Mouse (Mus musculus) cerebellum, adult 8-10 months (tissue): ENCODE measurements around the gene Rpp14.

Experiments used
- DNase-seq: peaks from one replicate; pipeline ENCODE4 v3.0.0; 2022

The Rpp14 gene

DNA sequence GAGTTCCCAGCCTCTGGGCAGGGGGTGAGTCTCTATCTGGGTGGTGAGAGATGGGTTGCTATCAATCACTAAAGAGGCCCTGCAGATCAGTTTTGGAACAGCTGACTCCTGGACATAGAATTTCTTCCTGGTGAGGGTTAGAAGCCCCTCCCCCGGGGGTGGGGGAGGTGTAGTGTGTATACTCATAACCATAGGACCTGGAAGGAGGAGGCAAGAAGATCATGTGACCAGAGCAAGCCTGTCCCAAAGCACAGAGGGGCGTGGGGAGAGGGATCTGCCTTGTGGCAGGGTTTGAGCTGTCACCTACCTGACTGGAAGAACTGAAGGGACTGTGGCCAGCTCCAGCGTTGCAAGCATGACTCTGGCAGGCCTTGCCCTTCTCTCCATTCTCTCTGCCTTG is 18.1 kb upstream of the Rpp14 start:
- DNase-seq: no peak

DNA sequence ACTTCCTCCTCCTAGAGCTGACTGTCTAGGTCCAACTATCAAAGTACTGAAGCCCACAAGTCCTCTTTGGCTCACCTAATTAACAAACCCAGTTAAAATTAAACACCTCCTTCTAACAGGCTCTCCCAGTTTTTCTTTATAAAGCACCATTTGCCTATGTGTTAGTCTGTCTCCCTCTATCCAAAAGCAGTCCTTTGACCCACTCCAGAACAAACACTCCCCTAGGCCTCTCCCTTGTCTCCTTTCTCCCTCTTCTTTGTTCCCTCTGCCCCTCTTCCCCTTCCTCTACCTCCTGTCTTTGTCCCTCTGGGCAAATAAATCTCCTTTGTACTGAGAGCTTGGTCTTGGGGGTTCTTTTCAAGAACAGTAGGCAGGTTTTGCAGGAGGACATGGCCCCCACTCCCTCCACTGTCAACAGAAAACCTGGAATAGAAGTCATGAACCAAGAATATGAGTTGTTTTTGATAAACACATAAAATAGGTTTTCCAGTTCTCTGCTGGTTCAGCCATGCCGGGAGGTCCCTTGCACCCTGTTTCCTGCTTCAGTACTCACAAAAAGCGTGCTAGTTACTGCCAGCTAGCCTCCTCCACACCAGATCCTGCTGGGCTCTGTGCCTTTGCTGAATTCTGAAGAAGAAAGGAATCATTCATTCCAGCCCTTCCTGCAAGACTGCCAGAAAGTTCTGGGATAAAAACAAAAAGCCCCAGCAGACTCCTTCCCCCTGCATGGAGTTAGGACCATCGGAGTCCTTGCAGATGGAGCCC is 17.4 kb upstream of the Rpp14 start:
- DNase-seq: no peak

DNA sequence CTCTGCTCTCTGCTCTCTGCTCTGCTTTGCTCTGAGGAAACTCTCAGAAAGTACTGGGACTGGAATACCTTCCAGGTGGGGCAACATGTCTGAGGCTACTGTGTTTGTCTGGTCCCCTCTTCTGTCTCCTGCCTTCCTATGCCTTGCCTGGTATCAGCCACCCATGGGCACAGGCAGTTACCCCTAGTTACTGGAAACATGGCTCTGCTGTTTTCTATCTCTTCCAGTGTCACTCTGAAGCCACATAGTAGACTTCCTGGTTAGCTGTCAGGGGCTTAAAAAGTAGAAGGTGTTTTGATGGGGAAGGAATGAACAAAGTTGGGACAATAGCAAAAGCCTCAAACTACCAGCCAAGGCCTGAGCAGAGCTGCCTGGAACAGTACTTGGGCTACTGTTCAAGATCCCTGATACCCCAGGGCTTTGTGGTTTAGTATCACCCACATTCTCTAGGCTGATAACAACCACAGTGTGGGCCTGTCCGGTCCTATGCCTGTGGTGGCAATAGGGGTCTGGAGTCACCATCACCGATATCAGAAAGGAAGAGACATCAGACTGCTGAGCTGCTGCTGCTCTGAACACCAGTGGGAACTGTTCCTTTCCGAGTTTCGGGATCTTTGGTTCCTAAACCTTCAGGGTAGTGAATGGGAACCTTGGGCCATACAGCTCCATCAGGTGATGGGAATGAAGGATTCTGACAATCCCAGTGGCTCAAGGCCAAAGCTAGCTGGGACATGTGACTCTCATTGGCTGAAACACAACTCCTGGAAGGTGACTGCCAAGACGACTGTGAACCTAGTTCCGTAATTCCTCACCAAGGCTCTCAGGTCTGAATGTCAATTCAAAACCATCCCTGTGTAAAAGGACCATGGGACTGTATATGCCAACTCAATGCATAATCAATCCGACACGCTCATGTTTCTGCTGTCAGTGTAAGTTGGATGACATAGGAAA is 16.1 kb upstream of the Rpp14 start:
- DNase-seq: no peak

- no peak for DNase-seq
Measured at GRCm38 (mm10) chr14:8080718-8081117, 551 bp downstream of the Rpp14 start.

DNA sequence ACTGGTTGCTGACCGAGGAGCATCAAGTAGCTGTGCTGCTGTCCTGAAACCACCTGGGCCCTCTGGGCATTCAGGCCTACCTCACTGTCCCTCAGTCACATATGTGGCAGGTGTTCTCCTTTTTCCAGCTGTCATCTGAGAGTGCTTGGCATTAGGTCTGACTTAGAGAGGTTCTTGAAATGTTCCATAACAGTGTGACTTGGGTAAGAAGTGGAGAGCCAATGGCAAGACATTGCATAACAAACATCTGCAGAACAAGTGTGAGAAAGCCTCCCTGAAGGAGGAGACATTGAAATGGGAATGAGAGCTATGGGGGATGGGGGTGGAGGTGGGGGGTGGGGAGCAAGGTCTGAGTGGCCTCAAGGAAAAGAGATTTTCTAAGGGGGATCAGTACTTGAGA is 2.8 kb downstream of the Rpp14 start:
- no peak for DNase-seq

DNA sequence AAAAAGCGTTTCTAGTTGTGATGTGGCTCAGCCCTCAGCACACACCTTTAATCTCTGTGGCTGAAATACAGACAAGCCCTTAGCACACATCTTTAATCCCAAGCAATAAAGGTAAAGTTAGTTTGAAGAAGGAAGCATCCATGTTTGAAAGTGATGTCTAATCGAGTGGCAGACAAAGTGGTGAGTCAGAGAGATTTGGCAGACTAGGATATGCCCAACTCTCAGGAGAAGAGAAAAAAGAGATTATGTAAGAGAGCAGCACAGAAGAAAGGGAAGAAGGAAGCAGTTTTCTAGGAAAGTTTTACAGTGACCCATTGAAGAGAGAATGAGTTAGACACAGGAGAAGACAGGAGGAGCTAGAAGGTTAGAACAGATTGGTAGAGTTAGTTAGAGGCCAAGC is 8.8 kb downstream of the Rpp14 start:
- no peak for DNase-seq

- no peak for DNase-seq
Measured at GRCm38 (mm10) chr14:8092573-8092972, 12.4 kb downstream of the Rpp14 start.

- DNase-seq: no peak
Measured at GRCm38 (mm10) chr14:8093427-8093826, 13.3 kb downstream of the Rpp14 start.

- DNase-seq: no peak
Measured at GRCm38 (mm10) chr14:8094931-8095561, 14.9 kb downstream of the Rpp14 start.

DNA sequence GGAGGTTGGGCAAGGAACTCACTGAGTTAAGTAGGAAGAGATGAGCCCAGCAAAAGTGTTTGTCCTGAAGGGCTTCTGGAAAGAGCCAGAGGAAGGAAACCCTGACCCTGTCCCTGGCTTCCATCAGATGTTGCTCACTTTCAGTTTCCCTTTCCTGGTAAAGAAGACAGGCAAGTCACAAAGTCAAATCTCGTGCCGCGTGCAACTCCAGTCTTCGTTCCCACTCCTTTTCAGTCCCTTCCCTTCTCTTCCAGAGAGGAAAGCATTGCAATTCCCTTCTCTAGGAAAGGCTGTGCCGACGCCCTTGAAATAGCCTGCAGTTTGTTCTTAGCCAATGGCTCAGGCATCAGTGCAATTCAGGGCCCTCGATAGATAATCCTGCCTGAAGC is 15.4 kb downstream of the Rpp14 start:
- no peak for DNase-seq

GRCm38 (mm10) chr14:8097978-8098686 is 18.0 kb downstream of the Rpp14 start, which contains the start of gene Pxk:
TSS of gene Pxk (plus strand) at chr14:8098211.
- DNase-seq: peak; percentile 92

GRCm38 (mm10) chr14:8098687-8098995 is 18.5 kb downstream of the Rpp14 start:
- no peak for DNase-seq

DNA sequence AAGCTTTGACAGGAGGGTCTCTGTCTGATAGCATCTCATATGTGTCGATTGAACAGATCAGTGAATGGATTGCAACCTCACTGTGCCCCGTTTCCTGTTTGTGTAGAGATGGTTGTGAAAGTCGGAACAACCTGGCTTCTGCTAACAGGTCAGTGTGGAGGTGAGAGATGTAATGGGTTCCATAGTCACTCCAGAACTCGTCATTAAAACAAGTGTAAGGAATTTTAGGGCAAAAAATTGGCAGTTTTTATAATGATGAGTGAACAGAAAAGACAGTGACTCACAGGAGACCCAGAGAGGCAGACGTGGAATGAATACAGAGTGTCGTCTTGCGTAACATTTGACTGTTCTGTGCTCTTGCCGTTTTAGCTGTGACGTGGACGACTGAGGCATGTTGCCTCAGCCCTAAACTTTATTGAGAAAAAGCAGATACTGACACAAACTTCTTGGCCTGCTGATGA is 19.4 kb downstream of the Rpp14 start:
- no peak for DNase-seq

DNA sequence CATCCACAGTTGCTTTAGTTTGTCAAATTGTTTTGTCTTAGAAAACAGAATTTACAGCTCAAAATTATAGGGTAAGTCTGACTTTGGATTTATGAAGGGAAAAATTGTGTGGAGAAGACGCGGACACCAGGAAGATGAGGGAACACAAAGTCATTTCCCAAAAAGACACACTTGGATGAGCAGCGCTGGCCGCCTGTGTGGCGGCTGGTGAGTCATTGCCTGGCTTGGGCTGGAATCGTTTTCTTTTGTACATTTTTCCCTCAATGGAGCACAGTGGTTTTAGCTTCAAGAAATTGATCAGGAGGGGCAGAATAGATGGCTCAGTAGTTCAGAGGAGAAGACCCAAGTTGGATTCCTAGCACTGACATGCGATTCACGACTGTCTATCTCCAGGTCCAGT is 21.7 kb downstream of the Rpp14 start:
- no peak for DNase-seq

DNA sequence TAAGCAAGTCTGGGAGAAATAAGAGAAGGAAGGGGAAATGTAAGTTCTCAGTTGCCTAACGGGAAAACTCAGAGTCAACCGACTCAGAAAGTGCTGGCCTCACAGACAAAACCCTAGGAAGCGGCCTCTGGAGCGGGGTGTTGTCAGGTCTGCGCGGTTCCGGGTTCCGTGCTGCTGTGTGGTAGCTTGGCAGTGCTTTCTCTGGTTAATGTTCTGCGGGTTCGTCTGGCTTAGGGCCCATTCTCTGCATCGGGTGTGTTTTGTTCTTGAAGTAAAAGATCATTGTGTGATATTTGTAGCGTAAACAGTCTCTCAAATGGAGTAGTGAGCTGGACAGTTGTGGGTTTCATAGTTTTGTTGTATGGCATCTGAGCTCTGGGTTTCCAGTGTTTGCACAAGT is 22.5 kb downstream of the Rpp14 start:
- no peak for DNase-seq

GRCm38 (mm10) chr14:8108047-8108446 is 27.9 kb downstream of the Rpp14 start:
- no peak for DNase-seq

DNA sequence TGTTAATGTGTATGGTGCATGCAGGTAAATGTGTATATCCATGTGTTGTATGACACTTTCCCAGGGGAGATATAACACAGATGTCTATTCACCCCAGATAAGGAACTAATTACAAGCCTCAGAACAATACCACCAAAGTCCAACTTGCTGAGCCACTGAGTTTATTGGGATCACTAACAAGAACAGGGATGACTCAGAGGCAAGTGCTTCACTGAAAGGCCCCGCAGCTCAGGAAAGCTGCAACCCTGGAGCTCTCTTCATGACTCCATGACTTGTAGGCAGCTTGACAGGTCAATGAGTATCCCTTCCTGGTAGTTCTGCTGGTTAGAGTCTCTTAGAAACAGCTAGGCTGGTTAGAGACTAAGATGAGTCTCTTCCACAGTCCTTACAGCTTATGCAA is 28.8 kb downstream of the Rpp14 start:
- DNase-seq: no peak

GRCm38 (mm10) chr14:8111545-8111944 is 31.4 kb downstream of the Rpp14 start:
- DNase-seq: no peak

DNA sequence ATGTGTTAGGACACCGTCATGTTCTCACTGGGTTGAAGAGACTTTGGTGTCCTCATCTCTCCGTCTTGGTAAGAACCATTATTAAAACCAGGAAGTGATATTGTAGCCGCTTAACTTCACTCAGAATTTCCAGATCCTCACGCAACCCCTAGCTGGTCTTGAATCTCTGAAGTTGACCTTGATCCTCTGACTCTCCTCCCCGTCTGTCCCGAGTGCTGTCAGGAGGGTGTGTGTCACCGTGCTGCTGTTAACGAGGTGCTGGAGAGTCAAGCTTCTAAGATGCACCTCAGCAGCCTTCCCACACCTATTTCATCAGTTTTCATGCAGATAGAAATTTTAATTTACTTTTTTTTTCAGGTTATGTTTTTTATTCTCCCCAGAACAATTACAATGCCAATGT is 31.9 kb downstream of the Rpp14 start:
- no peak for DNase-seq

DNA sequence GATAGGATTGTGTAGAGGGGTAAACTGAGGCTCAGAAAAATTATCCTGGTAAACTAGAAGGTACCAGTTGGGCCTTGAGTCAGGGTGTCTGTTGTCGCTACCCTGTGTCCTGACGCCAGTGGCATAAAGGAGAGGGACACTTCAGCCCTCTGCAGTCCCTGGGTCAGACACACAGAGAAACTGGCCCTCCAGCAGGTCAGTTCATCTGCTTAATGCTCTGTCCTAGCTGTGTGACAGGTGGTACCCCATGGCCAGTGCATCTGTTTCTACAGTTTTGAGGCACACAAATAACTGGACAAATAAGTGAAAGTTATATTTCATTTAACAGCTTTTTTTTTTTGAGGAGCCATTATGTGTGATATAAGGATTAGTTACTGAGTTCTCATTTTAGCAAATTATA is 33.4 kb downstream of the Rpp14 start:
- no peak for DNase-seq

- no peak for DNase-seq
Measured at GRCm38 (mm10) chr14:8114306-8114705, 34.1 kb downstream of the Rpp14 start.

DNA sequence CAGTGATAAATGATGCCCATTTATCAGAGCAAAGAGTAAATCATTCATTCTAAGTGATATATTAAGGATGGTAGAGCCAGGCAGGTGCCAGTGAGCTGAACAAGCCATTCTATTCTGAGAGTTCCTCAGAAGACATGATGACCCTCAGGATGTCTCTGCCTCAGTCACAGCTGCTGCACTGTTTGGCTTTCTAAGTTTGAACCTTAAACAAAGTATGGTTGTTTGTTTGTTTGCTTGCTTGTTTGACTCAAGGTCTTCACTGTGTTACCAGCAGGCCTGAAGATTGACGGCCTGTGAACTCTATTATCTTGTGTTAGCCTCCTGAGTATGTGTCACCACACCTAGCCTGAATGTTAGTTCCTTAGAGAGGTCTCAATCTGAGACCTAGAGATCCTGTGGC is 34.6 kb downstream of the Rpp14 start:
- DNase-seq: no peak

DNA sequence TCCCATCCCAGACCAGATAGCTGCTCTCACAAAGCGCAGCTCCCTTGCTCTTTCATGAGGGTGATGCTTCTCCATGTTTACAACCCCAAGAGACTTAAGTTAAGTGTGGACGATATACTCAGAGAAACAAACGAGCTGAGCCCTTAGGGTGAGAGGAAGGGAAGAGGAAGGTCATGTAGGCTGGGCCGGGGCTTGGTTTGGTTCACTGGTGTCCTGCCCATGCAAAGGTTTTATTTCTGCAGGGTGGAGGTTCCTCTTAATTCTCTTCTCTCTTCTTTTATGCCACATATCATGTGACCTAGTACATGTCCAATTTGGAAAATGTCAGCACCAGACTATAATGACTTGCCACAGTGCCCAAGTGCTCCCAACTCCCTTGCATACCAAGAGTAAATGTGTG is 35.6 kb downstream of the Rpp14 start:
- DNase-seq: no peak
